Mouse (Mus musculus) small intestine, adult 2 months (tissue): ENCODE results near the gene Meis1.

Experiments used
- CTCF ChIP-seq: fragments of 200-500 bp; IDR thresholded peaks from 2 replicates; pipeline ENCODE4 v1.5.1; 2012; ENCODE audit warnings: low read depth, mild to moderate bottlenecking, control low read depth, inconsistent platforms, low read length, moderate library complexity, mixed read lengths; ENCODE audit not compliant: insufficient replicate concordance, insufficient read length; ENCODE audit errors: extremely low read depth
- POLR2A ChIP-seq: fragments of 200-500 bp; IDR thresholded peaks from 2 replicates; pipeline ENCODE4 v1.6.1; 2012; ENCODE audit warnings: low read depth, mild to moderate bottlenecking, control low read depth, inconsistent platforms, low read length, moderate library complexity

GRCm38 (mm10) chr11:18892470-18892869 lies 126.3 kb downstream of the Meis1 start:
- TF ChIP-seq CTCF (no peak), POLR2A (no peak)
